Mouse (Mus musculus) kidney, adult 10 weeks (tissue): Measurements from ENCODE around the gene Ehd1. TPM values are rescaled to one million over a fixed set of nuclear protein-coding genes. Genes with fewer than 3 reads are reported as not detected.

ENCODE experiments used
- polyA plus RNA-seq: library from polyadenylated mRNA; stranded (reverse); fragments of 350-450 nt; fragmentation: Illumina TruSeq; extraction: RNeasy Lipid Tissue Mini Kit (QIAGEN cat#74804); gene quantifications from one replicate; pipeline ENCODE4 v1.2.3, GENCODE M21; 2014; ENCODE audit warnings: low read depth, low replicate concordance

The Ehd1 gene
- 15.1 TPM for polyA plus RNA-seq

GRCm38 (mm10) chr19:6276426-6277421 lies at the start of gene Ehd1:
TSS of gene Ehd1 (plus strand) at chr19:6276725.

GRCm38 (mm10) chr19:6235084-6236052 lies 41.2 kb upstream of the Ehd1 start, which contains the start of gene Ppp2r5b:
TSS of gene Ppp2r5b (minus strand) at chr19:6235872.

GRCm38 (mm10) chr19:6241274-6242107 lies 35.0 kb upstream of the Ehd1 start, which contains the start of gene Atg2a:
TSS of gene Atg2a (plus strand) at chr19:6241668.

GRCm38 (mm10) chr19:6306137-6306551 lies 29.6 kb downstream of the Ehd1 start, which contains the start of gene Cdc42bpg:
TSS of gene Cdc42bpg (plus strand) at chr19:6306456.

GRCm38 (mm10) chr19:6334673-6335457 lies 58.3 kb downstream of the Ehd1 start, which contains the start of gene Men1:
TSS of gene Men1 (plus strand) at chr19:6334979.

GRCm38 (mm10) chr19:6340524-6341452 lies 64.3 kb downstream of the Ehd1 start, which contains the start of gene Map4k2:
TSS of gene Map4k2 (plus strand) at chr19:6341135.

Other genes with a start within 250 kb of the Ehd1 start
- 0.77 TPM for gene Syvn1, start 230.1 kb upstream of the Ehd1 start, polyA plus RNA-seq
- gene Mrpl49, start 218.9 kb upstream of the Ehd1 start, polyA plus RNA-seq: 41.8 TPM
- gene Fau, start 218.9 kb upstream of the Ehd1 start, polyA plus RNA-seq: 5.1 TPM
- gene Znhit2, start 215.5 kb upstream of the Ehd1 start, polyA plus RNA-seq: not detected
- gene Tm7sf2, start 208.4 kb upstream of the Ehd1 start, polyA plus RNA-seq: 0.93 TPM
- 8.9 TPM for gene Vps51, start 199.5 kb upstream of the Ehd1 start, polyA plus RNA-seq
- gene Tmem262, start 196.7 kb upstream of the Ehd1 start, polyA plus RNA-seq: not detected
- not detected for gene Gm28374, start 194.5 kb upstream of the Ehd1 start, polyA plus RNA-seq
- not detected for gene Zfpl1, start 191.8 kb upstream of the Ehd1 start, polyA plus RNA-seq
- 0.24 TPM for gene Cdca5, start 191.7 kb upstream of the Ehd1 start, polyA plus RNA-seq
- gene AC131692.1, start 182.3 kb upstream of the Ehd1 start, polyA plus RNA-seq: not detected
- not detected for gene Naaladl1, start 170.9 kb upstream of the Ehd1 start, polyA plus RNA-seq
- gene Sac3d1, start 158.1 kb upstream of the Ehd1 start, polyA plus RNA-seq: not detected
- 3.0 TPM for gene Snx15, start 148.4 kb upstream of the Ehd1 start, polyA plus RNA-seq
- not detected for gene Batf2, start 135.7 kb upstream of the Ehd1 start, polyA plus RNA-seq
- 0.49 TPM for gene Arl2, start 135.2 kb upstream of the Ehd1 start, polyA plus RNA-seq
- gene Majin, start 92.3 kb upstream of the Ehd1 start, polyA plus RNA-seq: not detected
- not detected for gene Gpha2, start 50.3 kb upstream of the Ehd1 start, polyA plus RNA-seq
- 0.57 TPM for gene Ppp2r5b, start 40.9 kb upstream of the Ehd1 start, polyA plus RNA-seq
- not detected for gene Atg2a, start 35.1 kb upstream of the Ehd1 start, polyA plus RNA-seq
- gene Cdc42bpg, start 29.7 kb downstream of the Ehd1 start, polyA plus RNA-seq: 3.2 TPM
- gene Men1, start 58.3 kb downstream of the Ehd1 start, polyA plus RNA-seq: 4.2 TPM
- 5.5 TPM for gene Map4k2, start 64.4 kb downstream of the Ehd1 start, polyA plus RNA-seq
- 77.9 TPM for gene Sf1, start 87.0 kb downstream of the Ehd1 start, polyA plus RNA-seq
- 4.2 TPM for gene Pygm, start 107.7 kb downstream of the Ehd1 start, polyA plus RNA-seq
- gene Rasgrp2, start 122.6 kb downstream of the Ehd1 start, polyA plus RNA-seq: 3.5 TPM
- gene Nrxn2, start 142.0 kb downstream of the Ehd1 start, polyA plus RNA-seq: not detected